Mouse (Mus musculus): Measurements from ENCODE around the gene Pde5a.

Pde5a gene

DNA sequence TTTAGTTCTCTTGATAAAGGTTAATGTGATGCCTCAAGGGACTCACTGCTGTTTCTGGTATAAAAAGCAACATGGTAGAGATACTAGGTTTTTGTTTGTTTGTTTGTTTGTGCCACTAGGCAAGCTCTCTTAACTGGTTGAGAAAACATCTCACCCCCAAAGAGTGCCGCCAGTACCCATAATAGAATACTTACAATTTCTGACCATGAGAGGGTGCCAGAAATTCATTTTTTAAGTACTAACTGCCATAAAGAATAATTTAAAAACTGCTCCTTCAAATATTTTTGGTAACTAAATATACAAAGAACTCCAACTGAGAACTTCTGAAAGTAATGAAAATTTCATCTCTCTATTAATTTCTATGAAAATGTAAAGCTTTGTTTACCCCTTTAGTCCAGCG, 131.1 kb downstream of the Pde5a start:
- no peak for DNase-seq

DNA sequence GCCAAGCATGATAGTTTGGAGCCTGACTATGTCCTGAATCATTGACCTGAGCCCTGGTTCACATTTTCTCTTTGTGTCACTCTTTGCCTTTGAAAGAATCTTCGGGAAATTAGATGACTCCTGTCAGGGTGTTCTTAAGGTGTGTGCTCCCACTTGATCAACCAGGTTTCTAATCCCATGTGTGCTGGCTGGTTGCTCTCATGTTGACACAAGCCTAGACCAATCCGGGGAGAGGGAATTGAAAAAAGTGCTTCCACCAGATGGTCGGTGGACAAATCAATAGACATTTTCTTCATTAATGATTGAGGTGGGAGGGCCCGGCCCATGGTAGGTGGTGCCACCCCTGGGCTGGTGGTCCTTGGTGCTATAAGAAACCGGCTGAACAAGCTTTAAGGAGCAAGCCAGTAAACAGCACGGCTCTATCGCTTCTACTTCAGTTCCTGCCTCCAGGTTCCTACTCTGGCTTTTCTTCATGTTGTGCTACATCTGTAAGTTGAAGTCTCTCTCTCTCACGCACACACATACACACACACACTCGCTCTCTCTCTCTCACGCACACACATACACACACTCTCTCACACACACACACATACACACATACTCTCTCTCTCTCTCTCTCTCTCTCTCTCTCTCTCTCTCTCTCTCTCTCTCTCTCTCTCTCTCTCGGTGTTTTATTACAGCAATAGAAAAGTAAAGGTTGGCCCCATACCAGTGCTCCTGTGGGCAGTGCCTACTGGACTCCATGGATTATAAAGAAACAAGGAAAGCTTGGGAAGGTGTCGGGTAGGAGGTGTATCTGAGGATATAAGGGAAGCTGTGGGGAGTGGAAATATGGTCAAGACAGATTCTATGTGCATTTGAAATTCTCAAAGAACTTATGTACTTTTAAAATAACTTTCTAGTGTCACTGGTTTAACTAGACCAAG, 132.1 kb downstream of the Pde5a start:
- DNase-seq: no peak

DNA sequence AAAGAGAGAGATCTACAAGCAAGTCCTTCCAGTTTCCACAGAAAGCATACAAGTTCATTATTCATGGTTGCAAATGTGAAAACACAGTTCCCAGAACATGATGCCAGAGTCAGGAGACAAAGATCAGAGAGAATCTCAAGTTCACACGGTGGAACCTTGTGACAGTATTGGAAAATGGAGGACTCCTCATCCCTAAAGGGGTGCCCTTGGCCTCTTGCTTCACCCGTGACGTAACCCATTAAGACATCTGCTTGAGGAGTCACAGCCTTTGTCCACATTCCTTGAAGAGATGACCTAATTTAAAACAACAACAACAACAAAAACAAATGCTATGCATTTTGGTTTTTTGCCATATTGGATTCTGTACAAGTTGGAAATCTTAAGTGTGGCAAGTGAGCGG, 136.3 kb downstream of the Pde5a start:
- no peak for DNase-seq

DNA sequence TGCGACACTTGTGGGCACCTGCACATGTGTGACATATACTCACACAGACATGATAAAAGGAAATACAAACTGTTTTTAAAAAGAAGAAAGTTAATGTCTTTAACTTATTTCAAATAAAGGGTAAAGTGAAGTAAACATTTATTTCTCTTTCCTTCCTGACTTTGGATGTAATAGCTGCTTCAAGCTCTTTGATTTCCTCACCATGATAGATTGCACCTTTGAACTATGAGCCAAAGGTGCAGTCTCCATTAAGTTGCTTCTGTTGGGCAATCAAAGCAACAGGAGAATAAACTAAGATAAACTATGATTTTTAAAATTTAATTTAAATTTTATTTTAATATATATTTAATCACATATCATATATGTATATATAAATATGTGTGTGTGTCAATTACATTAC, 139.5 kb downstream of the Pde5a start:
- DNase-seq: no peak

DNA sequence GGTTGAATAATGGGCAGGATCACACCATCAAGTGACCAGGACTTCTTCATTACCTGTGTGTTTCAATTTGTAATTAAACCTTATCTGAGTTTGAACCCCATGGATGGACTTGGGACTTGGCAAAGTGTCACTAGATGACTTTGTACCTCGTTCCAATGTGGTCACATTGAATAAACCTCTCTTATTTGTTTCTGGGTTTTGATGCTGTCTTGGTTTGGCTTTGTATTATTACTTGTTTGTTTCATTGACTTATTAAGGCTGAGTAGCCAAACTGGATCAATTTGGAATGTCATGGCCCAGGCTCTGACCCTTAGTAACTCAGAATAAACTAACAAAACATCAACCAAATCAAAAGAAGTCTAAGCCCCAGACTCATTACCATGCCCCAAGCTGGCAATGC, 142.8 kb downstream of the Pde5a start:
- DNase-seq: no peak

DNA sequence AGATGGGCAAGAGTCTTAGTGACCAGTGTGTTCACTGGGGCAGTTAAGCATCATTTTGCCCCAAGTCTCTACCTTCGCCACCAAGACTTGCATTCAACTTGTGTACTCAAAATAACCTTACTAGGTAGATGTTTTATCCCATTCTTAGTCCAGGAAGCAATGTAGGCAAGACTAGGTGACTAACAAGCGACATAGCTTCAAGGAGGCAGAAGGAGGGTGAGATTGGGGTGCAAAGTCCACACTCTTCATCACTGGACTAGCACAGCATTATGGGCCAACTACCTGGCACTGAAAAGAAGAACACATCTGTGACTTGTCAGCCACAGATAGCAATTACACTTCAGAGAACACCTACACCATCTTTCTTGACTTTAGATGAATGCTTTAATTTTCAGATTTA, 148.1 kb downstream of the Pde5a start:
- DNase-seq: no peak

DNA sequence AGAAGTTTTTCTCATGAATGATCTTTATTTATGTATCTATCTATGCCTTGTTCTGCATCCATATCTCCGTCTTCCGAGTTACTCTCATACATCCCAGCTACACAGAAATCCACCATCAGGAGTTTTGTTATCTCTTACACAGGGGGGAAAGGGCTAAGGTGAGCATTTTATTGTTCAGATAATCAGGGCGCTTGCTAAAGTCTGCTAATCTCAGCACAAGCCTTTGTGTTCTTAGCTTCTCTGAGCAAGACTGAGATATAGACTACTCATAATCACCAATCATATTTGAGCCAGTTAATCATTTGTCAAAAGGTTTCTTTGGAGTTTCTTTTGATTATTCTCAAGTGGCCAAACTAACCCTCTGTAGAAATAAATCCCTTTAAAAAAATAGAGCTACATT, 148.8 kb downstream of the Pde5a start:
- DNase-seq: no peak

DNA sequence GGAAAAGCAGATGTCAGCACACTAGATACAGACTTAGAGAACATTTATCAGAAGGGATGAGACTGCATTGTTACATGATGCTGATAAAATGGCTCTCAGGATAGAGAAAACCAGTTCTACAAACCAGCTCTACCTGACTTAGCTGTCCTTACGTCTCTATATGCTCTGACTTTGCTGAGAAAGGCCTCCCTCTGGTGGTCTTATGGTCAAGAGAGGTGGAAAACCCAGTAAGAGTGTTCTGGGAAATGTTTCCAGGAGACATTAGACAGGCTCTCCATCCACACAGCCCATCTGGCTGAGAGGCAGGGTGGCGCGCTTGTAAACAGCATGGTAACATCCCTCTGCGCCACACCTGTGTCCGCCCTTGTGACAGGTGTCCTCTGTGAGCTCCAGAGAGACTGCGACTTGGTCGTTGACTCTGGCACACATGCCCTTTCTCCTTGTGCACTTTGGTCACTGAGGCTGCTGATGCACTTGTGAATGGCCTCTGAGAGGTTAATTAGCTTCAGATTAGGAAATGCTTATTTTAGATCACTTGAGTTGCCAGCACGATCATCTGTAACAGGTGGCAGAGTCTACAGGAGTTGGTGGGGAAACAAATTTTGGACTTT, 150.1 kb downstream of the Pde5a start:
- DNase-seq: no peak

DNA sequence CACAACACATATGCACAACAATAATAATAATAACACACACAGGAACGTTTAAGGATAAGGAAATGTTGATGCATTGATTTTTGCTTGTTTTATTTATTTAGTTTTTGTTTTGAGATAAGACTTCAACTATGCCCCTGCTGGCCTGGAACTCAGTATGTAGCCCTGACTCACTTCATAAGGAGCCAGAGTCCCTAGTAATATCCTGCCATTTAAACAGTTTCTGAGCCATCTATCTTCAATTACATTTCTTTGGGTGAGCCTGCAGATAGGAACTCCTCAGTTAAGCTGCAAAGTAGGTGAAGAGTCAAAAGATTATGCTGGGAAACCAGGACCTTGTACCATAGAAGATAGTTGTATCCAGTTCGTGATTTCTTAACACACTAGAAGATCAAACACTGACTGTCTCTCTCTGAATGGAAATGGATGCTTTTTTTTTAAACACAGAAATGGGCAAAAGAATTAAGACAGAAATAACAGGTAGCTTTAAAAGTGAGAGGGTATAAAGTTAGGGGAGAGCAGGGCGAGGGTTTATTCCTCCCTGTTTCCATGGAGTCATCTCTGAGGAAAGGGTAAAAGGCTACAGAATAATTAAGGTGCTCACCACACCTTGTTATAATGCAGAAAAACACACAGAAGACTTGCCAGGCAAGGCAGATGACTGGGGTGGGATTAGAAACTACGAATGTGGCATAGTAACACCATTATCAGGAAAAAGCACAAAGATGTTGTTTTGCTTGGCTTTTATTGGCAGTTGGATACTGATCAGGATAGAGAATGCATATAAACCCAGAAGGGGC, 159.0 kb downstream of the Pde5a start:
- no peak for DNase-seq

DNA sequence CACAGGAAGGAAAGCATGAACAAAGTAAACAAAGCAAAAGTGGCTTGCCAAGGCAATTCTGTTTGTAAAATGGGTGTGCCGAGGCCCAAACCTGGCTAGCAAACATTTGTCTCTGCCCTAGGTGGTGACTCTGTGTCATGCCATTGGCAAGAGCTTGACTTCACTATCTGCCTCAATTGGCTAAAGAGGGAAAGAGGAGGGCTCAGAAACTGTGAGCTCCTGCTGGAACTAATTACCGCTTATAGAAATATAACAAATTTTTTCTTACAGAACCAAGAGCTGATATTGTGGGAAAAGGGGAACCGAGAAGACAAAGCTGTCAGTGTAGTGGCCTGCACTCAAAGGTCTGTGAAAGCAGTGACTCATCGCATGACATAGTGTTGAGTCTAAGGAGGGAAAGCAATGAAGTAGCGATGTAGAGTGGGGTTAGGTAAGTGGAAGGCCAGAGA, 159.6 kb downstream of the Pde5a start:
- no peak for DNase-seq

DNA sequence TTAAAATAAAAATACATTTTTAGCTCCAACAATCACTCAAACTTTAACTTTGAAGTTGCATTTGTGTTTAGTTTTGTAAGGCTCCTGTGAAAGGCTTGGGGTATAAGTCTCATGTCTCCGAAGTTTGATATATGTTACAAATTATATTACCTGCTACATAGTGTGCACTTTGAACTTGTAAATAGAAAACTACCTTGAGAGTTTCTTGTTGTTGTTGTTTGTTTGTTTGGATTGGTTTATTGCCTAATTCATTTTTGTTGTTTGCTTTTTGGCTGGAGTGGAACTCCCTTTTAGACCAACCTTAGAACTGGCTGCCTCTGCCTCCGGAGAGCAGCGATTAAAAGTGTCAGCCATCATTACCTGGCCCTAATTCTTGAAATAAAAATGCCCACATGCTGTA, 166.0 kb downstream of the Pde5a start, which contains the start of gene Fabp2:
Gene Fabp2, plus strand, starts transcription at position 301 of the 400 bp plus-strand sequence.
- no peak for DNase-seq

DNA sequence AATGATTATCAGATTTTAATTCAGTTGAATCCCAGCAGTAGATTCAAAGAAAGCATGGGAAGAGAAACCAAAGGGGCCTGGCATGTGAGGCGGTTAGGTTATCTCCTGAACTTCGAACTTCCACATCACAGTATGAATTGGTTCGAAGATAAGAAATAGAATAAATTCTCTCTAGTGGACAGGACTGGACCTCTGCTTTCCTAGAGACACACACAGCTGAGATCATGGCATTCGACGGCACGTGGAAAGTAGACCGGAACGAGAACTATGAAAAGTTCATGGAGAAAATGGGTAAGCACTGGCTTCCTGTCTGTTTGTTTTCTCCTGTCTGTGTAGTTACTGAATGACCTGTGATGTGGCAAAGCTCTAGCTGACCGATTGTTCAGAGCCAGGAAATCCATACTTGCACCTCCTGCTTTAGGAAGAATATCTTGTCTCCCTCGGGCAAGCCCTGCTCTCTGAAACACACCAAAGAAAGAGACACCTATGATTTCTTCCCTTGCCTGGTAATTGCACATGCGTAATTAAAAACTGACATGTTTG, 166.5 kb downstream of the Pde5a start:
- no peak for DNase-seq

DNA sequence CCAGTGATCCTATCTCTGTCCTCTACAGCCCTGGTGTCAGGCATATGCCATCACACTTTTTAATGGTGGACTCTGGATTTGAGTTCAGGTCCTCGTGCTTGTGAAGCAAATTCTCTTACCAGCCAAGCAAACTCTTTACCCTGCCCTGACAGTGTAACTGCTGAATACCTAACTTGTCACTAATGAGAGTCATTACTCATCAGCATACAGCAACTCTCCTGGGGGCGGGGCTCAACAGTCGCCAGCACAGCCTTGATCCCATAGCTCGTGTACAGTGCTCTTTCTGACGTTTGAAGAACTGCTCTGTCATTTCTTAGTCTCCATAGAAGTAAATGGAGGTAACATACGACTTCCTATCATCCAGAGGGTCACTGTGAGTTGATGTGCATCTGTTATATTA, 169.5 kb downstream of the Pde5a start:
- no peak for DNase-seq

DNA sequence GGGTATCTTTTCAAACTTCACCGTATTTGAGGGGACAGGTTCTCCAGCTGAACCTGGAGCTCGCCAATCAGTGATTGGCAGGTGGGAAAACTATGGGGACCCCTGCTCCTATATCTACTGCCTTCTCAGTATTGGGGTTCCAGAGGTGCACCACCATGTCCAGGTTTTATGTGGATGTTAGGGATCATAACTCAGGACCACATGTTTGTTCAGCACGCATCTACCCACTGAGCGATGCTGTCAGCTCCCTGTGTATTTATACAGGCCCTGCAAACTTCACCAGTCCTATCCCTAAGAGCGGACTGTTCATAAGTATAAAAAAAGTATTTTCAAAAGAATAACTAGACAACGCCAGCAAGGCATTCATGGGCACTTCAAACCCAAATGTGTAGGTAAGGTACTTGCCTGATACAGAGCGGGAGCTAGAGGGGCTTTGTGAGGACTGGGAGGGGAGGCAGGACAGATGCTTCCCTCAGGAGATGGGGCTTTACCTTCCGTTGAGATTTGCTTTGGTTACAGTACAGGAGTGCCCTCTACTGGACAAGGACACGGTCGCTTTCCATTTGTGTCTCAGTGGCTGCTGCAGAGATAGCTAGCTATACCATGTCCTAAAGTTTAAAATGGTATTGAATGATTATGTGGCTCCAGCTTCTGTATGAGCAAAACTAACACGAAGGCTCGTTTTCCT, 175.1 kb downstream of the Pde5a start:
- peak; percentile 26 to 37 for DNase-seq

DNA sequence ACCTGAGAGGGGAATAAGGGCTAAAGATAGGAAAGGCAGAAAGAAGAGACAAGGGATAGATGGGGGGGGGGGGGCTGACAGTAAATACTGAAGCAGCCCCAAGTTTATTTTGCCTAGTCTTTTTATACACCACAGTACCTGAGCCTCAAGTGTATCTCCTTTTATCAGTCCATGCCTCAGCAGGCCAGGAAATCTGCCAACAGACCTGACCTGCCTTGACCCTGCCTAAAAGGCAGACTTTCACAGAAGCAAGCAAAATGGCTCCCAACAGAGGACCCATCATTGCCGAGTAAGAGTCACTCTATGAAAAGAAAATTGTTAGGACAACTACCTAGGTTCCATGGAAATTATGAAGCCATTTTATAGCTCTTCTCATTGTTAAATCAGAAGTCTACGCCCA, 179.1 kb downstream of the Pde5a start:
- no peak for DNase-seq

Measured in cerebellum, postnatal 36 days (tissue).